Mouse (Mus musculus) left cerebral cortex, adult 9 months (tissue): ENCODE results near the gene Akap7.
"Not testable (repeated sequence)": the region's sequence is repeated elsewhere in the genome, so short reads cannot be mapped to it uniquely, and the experiment has no call there.

Experiments used
- DNase-seq, 2 experiments: peaks; one replicate each; pipeline ENCODE4 v3.0.0; 2022; ENCODE audit warnings: low spot score in 2 of 2

Gene Akap7

DNA sequence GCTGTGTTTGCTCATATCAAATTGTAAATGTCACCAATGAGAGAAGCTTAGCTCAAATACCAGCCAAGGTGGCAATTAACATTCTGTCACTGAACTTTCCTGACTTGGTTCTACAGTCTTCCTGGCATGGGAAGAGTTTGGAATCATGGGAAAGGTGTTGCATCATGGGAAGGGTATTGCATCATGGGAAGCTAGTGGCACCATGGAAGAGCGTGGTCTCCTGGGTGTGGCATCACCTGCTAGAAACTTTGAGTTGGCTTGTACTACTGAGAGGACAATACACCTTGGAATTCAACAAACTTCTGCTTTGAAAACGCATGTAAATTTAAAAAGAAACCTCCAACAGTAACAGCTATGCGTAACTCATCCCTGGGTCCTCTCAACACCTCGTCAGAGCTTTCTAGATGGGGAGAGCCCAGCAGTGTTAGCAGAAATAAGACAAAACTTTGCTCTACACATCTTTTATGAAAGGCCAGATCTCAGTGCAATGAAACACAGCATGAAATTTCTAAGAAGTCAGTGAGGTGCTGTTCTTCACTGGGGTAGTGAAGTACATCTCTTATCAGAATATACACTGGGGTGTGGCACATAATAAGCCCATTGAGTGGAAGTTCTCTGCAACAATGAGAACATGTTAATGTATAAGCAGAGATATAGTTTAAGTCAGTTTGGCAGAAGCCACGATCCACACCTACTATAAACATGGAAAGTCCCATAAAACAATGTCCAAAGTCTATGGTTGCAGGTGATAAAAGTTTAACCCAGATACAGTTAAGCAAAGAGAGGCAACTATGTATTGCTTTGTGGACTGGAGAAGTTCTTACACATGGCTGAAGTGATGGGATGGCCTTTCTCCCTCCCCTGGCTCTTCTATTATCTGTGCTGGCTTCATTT lies 115.2 kb downstream of the Akap7 start:
- DNase-seq, result no peak

- no peak for DNase-seq
Observed at GRCm38 (mm10) chr10:25191166-25191565, 116.5 kb downstream of the Akap7 start.

GRCm38 (mm10) chr10:25186240-25186639 lies 121.4 kb downstream of the Akap7 start:
- not testable (repeated sequence) for DNase-seq

DNA sequence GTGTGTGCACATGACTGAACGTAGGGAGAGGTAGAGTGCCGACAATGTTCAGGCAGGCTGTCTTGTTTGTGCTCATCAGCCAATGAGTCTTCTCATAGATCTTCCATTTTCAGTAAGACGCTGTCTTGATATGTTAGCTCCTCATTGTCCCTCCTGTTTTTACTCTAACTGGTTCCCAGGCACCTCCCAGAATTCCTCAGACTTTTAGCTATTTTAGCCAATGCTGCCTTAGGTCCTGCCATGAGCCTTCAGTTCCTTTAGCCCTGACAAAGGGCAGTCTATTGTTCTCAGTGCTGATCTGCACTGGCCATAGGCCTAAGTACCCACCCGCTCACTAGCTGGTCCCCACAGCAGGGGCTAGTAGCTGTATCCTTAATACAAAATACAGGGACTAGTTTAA lies 122.0 kb downstream of the Akap7 start:
- DNase-seq, result no peak

DNA sequence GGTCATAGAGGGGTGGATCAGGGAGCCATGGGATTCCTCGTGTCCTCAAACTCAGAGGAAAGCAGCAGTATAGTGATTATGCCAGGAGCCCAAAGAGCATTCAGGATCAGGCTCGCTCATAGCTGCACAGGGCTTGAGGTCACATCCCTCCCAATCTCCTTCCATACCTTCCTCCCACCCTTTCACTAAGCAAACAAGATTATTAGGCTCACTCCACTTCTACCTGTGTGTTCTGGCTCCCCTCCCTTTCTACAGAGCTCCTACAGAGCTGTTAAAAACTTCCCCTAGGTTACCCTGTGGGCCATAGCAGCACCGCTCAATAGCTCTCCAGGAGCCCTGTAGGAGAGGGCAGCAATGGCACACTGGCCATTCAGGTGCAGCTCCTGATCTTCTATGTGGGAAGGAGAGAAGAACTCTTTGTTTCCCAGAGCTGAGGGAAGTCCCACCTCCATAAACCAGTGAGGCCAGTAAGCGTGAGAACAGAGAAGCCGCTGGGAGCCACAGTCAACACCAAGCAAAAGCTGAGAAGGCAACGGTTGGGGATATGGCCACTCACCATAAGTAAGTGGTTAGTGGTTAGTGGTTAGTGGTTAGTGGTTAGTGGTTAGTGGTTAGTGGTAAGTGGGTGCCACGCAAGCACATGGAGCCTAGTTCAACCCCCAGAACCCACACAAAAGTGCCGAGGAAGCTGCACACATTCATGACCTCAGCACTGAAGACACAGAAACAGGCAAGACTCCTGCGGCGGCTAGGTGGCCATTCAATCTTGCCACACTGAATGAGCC lies 122.7 kb downstream of the Akap7 start:
- no peak for DNase-seq

- DNase-seq, result no peak
Observed at GRCm38 (mm10) chr10:25183271-25183670, 124.4 kb downstream of the Akap7 start.

- no peak for DNase-seq
Observed at GRCm38 (mm10) chr10:25179030-25179429, 128.6 kb downstream of the Akap7 start.

DNA sequence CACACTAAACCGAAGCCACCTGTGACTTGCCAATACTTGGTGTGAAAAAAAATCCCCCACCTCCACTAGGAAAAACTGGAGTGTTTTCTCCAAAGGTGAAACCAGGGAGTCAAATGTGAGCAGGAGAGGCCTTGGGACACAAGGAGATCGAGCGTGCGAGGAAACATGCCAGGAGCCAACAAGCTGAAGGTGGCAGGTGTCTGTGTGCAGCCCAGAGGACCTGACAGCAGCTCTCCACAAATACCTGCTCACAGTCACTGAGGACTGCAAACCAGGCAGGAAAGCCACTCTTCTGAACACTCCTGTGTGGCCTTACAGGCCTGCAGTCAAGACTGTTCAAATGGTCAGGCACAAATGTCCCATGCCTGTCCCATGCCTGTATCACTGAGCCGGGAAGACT lies 130.4 kb downstream of the Akap7 start:
- DNase-seq, result no peak

- DNase-seq, result no peak
Observed at GRCm38 (mm10) chr10:25174872-25175271, 132.8 kb downstream of the Akap7 start.

DNA sequence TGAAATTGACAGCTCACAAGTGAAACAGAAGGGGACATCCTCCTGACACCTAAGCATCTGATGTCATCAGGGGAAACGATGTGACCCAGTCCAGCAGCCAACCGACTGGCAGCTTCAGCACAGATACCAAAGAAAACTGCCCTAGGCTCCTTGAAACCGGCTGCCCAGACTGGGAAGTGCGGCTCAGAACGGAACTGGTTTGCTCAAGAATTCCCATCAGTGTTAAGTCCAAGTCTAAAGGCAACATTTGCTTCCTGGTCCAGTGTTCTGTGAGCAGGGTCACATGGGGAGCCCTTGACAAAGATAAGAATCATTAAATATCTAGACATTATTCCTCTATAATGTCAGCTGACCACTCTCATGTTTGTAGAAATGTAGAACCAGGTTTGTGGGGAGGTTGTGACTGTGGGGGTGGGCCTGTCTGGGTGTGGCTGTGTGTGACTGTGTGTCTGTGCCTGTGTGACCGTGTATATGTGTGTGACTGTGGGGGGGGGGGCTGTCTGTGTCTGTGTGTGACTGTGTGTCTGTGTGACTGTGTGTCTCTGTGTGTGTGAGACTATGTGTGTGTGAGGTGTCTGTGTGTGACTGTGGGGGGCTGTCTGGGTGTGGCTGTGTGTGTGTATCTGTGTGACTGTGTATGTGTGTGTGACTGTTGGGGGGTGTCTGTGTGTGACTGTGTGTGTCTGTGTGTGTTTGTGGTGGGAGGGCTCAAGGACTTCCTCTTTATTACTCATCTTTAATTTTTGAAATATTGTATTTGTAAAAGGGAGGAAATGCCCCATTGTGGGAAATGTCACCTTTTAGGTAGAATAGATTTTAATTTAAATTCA lies 140.1 kb downstream of the Akap7 start:
- no peak for DNase-seq

GRCm38 (mm10) chr10:25163510-25163909 lies 144.2 kb downstream of the Akap7 start:
- DNase-seq, result not testable (repeated sequence)

- DNase-seq, result no peak
Observed at GRCm38 (mm10) chr10:25161701-25162100, 146.0 kb downstream of the Akap7 start.

GRCm38 (mm10) chr10:25158651-25159050 lies 149.0 kb downstream of the Akap7 start:
- DNase-seq, result no peak

GRCm38 (mm10) chr10:25157339-25157738 lies 150.3 kb downstream of the Akap7 start:
- no peak for DNase-seq

DNA sequence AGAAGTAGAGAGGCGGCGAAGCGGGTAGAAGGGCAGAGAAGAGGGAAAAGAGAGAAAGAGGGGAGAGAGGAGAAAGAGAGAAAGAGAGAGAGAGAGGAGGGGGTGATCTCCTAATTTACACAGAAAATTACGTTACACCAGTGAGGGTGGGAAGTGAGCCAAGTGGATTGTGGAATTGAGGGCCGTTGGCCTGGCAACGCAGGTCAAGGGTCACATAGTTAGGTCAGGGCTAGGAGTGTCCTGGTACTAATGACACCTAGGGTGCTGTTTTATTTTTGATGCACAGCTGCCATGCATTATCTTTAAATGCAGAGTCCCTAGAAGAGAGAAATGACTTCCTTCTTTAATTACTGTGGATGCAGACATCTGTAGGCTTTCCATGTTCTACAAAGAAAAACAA lies 153.4 kb downstream of the Akap7 start:
- DNase-seq, result no peak

DNA sequence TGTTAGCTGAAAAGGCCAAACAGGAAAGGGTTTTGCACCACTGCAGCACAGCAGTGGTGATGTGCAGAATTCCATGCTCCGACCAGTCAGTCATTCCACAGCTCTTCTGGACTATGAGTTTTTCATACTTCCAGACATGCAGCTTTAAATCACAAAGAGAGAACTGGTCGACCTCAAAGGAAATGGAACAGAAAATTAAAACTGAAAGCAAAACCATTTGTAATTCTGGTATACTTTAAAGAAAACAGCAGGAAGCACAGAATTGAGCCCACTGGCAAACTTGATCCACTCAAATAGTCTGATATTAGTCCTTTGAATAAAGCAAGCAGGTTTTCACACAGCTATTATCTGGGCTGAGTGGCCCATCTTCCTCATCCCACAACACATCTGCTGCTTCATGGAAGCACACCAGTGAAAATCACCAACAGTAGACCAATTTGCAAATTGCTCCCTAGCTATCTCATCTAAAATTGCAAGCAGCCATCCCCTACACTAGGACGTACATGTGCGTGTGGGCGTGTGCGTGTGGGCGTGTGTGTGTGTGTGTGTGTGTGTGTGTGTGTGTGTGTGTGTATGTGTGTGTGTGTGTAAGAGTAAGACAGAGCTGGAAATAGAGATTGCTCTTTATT lies 156.4 kb downstream of the Akap7 start:
- peak in 1 of 2 experiments; percentile 49 for DNase-seq

DNA sequence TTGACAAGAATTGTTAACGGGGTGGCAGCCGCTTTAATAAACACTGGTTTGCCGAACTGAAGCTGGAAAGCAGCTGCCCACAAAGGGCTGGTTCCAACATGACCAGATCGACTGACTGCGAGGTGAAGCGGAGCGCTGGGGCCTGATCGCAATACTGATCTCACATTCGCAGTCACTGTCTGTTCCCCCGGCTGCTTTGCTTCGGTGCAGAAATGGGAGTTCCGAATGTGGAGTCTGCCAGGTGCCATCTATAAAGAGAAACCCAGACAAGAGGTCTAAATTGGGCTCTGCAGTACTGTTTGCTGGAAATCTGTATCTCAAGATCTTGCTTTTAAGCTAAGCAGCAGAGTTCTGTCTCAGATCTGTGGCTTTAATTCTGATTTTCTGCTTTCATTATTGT lies 161.8 kb downstream of the Akap7 start:
- peak; percentile 16 to 70 for DNase-seq

- DNase-seq, result peak in 1 of 2 experiments; percentile 48
Observed at GRCm38 (mm10) chr10:25144787-25145761, 162.6 kb downstream of the Akap7 start.

DNA sequence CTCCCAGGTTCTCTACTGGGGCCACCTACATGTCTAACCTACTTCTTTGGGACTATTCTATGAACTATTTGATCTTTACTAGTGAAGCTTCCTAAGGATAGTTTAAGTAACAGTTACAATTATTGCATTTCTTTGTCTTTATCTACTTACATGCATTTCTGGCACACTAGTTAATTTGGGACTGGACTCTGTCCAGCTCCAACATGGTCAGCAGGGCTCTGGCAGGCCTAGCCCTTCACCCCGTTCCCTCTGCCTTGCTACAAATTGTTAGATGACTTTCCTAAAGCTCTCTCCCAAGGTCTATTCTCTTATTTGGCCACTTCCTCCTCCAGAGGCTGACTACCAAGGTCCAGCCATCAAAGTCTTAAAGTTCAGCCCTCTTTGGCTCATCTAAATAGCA lies 165.9 kb downstream of the Akap7 start:
- no peak for DNase-seq

- DNase-seq, result no peak
Observed at GRCm38 (mm10) chr10:25140155-25140755, 167.4 kb downstream of the Akap7 start.
